Mouse (Mus musculus) liver (tissue): Measurements from ENCODE around the gene Cacna2d2.
A peak's percentile ranks its signal among the peaks of the same experiment; 100 is the strongest.

ENCODE experiments used
- DNase-seq: peaks from one replicate; pipeline ENCODE4 v3.0.0-alpha.2; 2020; ENCODE audit warnings: mixed read lengths

Cacna2d2 gene

DNA sequence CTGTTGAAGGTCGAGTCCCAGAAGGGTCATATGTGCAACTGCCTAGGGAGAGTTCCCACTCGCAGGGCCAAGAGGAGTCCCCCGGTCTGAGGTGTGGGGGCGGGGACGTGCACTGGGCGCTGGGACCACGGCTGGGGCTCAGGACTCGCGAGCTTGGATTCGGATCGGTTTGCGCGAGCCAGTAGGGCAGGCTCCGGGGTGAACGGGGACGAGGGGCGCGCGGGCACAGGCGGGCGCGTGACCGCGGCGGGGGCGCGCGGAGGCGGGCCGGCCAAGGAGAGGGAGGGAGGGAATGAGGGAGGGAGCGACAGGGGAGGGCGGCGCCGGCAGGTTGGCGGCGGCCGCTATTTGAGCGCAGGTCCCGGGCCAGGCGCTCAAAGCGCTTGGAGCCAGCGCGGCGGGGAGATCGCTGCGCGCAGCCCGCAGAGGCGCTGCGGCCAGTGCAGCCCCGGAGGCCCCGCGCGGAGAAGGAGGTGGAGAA is at the start of gene Cacna2d2:
Cacna2d2 (plus strand) TSS at position 122 of the 481 bp plus-strand sequence.
- DNase-seq, result peak; percentile 23

DNA sequence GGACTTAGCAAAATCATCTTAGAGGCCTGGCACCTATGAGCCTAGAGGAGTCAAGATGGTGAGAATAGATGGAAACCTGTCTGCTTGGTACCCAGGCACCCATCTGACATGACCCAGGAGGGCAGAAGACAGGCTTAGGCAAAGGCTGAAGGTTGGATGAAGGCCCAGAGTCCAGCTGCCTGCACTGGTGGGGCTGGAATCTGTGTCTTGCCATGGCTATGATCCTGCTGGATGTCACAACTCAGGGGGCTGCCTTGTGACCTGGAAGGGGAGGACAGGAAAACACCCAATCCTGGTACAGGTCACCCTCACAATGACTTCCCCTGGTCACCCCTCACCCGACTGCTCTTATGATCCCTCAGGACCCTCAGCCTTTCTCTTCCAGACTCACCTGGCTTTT is 44.6 kb upstream of the Cacna2d2 start:
- no peak for DNase-seq

DNA sequence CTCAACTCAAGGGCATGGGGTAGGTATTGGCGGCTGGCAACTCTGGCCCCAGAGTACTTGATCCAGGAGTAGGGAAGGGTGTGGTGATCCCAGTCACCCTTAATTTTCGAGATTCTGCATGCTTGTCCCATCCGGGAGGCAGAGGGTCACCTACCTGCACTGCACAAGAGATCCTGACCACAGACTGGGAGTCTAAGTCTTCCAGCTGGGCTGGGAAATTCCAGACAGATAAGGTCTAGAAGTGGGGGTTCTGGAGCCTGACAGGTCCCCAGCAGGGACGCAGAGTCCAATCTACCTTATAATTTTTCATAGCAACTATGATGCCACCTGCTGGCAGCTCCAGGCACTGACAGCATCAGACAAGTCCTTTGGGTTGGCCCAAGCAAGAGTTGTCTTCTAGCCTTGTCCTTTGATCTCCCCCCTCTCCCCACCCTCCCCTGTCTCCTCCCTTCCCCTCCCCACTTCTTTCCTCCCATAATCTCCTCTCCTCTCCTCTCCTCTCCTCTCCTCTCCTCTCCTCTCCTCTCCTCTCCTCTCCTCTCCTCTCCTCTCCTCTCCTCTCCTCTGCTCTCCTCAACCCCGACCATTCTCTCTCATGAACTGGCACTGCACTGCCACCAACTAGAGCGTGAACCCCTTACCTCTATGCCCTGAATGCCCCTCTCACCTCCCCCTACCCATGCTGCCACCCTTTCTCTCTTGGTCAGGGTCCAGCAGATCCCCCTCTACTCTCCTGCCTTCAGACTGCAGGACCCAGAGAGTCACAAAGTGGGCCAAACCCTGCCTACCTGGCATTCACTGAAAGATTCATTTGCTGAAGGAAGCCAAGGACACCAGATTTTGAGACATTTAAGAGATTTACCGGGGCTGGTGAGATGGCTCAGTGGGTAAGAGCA is 43.3 kb upstream of the Cacna2d2 start:
- DNase-seq, result peak; percentile 77

DNA sequence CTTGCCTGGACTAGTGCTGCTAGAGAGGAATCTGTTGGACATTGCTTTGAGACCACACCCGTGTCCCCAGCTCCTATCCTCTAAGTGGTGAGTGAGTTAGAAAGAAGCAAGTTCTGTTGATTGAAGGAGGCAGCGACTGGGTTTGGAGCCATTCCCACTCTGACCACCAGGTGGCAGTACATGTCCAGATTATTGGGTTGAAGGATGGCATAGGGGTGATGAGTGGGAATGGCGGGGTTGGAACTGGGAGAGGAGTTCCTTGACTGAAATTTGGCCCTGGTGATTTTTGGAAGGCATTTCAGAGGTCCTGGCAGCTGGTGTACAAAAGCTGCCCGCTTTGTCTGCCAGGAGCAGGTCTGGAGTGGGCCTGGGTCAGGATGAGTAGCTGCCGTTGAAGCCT is 41.8 kb upstream of the Cacna2d2 start:
- peak; percentile 80 for DNase-seq

DNA sequence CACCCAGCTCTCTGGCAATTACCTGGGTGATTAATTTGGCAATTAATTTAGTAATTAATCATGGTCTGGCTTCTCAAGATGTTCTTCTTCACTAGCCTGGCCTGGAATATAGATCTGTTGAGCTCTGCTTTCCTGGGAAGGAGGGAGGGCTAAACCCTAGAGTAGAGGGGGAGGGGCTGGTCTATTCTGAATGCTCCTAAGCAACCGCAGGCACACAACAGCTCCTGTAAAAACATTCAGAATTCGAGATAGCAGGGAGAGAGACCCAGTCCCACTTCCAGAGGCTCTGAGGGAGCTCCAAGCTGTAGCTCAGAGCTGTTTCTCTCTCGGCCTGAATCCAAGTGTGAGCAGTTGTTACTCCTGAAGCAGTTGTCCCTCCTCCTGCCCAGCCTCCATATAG is 38.4 kb upstream of the Cacna2d2 start:
- no peak for DNase-seq

DNA sequence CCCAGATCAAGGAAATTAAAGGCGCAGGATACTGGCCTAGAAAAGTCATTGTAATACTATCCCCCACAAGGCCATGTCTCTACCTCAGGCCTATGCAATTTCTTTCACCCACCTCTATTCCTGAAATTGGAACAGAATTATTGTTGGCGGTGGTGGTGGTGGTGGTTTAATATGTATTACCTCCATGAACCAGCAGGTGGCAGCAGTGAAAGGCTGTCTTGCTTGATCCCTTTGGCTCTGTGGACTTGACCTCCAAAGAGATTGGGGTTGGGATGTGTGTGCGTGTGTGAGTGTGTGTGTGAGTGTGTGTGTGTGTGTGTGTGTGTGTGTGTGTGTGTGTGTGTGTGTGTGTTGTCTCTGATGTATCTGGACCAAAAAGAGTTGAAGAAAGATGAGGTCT is 32.8 kb upstream of the Cacna2d2 start:
- peak; percentile 72 for DNase-seq

DNA sequence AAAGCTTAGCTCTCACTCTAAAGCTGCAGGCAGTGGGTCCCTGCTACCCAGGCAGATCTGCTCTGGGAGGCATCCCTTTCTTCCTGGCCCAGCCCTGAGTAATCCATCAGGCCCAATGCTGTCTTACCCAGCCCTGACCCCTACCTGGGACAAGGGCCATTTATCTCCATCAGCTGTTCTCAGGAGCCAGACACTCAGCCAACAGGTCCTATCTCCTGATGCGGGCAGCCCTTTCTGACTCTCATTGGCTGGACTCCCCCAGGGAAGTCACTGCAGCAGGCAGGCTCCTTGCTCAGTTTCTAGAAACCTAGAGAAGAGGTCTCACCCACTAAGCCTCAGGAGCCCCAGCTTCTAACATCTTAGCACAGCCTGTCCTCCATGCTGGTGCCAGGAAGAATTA is 31.1 kb upstream of the Cacna2d2 start:
- DNase-seq, result peak; percentile 72

DNA sequence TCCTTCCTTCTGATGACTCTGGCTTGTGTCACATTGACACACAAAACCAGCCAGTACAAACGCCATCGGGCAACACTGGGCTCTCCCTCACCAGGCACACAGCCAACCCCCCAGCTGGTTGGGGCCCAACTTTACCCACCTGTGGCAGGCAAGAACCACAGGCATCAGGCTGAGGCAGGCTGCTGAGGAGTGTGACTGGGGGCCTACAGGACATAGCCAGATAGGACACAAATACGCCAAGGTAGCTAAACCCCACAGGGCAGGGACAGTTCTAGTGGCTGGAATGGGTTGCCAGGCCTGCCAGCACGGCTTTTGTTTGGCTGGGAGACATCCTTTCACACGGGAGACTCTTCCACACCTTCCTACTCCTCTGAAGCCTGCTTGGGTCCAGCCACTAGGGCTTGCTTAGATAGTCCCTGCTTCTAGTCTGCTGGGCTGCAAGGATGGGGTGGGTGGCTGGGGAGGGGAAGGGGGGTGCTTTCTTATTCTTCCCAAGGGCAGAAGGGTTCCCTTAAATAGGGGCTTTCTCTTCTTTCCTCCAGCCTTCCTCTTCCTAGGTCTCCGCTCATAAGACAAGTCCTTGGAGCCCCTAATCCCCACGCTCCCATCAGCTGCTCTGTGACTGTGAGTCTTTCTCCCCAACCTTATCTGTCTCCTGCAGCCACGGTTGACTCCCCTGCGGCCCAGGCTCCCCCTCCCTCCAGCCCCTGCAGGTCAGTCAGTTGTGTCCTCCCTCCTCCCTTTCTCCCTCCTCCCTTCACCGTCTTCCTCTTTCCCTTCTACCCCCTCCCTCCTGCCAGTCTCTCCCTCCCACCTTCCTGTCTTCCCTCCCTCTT is 29.9 kb upstream of the Cacna2d2 start:
- DNase-seq, result peak; percentile 93

DNA sequence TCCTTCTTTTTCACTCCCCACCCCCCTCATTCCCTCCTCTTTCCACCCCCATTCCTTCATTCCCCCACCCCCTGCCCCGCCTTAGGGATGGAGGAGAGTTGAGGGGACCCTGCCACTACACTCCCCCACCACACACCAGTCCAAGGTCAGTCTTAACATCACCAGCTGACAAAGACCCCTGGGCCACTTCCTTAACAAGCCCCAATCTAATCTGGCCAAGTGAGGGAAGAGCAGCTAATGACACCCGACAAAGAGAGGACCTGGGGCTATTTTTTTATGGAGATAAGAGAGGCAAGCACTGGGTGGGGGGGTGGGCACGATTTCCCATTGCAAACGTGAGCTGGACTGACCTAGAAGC is 29.3 kb upstream of the Cacna2d2 start:
- peak; percentile 50 for DNase-seq

DNA sequence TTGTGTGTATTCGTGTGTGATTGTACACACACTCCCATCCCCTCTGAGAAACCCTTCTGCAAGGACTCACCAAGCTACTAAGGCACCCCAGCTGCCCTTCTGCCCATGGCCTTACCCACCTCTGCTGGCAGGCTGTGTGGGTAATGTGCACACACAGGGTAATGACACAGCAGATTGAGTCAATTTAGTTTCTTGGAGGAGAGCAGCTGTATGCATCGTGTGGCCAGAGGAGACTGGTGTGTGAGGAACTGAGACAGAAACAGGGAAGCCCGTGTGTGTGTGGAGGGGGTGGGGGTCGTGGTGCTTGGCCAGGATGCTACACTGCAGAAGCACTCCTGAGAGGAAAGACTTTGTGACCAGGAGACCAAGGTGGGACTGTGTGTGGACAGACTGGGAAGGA is 27.0 kb upstream of the Cacna2d2 start:
- peak; percentile 64 for DNase-seq

DNA sequence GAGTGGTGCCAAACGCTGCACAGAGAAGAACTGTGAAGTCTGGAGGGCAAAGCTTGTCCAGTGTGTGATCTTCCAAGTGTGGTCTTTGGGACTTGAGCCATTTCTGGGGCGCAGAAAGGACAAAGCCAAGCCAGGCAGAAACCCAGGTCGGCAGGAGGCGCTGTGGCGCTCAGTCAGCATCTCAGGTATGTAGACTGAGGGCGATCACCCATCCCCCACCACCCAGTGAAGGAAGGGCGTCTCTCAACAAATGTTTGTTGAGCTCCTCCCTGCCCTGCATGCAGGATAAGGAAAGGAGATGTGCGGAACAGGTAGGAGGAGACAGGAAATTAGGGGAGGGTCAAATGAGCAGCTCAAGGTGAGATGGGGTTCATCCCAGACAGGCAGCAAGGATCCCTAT is 24.8 kb upstream of the Cacna2d2 start:
- DNase-seq, result peak; percentile 85

DNA sequence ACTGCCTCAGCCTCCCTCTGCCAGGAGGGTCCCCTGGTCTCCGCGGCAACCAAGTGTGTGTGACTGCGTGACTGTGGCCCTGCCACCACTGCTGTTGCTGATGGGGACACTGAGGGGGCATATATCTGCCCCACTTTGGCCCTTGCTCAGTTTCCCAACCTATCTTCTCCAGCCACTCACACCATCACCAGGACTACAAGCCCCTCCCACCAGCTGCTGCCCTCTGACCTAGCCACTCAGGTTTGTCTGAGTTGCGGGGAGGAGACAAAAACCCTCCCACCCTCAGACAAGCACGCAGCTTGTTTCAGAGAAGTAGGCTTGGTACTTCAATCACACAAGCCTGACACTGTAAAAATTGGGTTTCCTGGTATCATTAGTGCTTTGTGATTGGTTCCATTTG is 24.0 kb upstream of the Cacna2d2 start:
- DNase-seq, result peak; percentile 78

DNA sequence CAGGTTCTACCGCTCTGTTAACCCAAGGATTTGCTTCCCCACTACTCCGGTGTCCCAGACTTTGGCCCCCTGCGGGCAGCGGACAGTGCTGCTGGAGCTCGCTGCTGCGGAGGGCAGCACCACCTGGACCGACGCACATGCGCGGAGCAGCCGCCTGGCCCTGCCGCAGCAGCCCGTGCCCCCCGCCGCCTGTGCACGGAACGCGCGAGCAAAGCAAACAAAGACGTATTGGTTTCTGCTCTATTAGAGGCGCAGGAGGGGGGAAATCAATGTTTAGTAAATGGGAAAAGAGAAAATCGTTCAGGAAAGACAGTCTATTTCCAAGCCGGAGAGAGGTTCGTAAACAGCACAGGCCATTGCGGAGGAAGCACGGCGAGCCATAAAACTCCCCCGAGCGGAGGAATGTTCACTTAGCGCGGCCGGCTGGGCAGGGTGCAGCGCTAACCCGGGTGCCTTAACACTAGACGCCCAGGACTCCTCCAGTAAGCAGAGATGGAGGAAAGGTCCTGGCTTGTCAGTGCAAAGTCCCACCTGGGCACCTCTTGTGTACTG is 21.4 kb upstream of the Cacna2d2 start:
- no peak for DNase-seq

DNA sequence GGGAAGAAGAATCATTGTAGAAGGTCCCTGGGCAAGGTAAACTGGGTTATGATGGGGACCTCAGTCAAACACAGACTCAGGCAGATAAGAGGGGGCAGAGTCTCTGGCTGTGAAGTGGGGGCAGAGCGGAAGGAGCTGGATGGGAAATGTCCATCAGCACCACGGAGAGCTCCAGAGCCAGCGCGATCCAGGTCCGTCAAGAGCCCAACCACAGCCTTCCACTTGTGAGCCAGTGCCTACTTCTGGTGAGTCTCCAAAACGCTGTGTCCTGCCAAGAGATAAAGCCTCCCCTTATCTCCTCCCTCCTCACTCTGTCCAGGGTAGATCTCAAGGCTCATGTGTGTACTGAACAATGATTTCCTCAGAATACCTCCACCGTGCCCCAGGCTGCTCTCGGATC is 17.7 kb upstream of the Cacna2d2 start:
- DNase-seq, result peak; percentile 40

DNA sequence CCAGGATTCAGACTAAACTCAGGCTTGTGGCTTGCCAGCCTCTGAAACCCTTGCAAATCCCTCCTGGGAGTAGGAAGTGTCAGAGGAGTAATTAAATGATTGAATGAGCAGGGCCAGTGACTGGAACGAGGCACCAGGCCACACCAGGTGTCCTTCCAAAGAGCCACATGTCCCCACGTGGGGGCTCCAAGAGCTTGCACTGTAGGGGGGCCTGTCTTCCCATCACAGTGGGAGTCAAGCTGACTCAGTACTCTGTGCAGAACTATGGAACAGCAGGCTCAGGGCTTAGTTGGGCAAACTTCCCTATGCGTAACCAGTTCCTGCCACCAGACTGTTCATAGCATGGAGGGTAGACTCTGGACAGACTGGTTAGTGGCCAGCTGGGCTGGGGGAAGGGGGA is 15.0 kb upstream of the Cacna2d2 start:
- DNase-seq, result no peak

DNA sequence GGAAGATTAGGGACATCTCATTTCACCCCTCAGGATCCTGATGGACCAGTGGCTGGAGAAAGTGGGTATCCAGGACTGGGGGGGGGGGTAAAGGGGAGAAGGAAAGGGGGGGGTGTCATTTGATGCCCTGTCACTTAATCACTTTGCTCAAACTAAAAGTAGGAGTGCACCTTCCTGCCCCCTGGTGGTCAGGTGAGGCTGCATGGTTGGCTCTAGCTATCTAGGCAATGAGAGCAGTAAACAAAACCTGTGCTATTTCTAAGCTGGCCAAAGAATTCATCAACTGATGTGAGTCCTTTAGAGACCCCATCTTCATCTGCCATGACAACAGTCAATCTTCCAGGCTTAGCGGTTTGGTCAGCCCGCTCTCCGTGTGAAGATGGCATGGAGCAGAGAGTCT is 12.7 kb upstream of the Cacna2d2 start:
- peak; percentile 75 for DNase-seq

DNA sequence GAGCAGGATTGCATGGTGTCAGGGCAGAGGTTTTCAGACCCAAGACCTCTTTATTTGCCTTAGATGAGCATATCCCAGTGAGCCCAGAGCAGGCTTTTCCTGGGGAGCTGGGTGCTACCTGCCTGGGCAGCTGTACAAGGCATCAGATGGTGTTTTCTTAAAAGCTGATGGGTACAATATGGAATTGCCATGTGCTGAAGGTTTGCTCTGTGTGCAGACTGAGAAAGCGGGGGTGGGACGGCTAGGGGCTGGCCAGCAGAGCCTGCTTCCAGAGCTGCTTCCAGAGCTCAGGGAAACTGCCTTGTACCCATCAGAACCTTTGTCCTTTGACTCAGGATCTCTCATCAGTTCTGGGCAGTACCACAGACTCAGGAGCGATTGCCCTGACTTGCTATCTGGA is 11.7 kb upstream of the Cacna2d2 start:
- DNase-seq, result no peak

DNA sequence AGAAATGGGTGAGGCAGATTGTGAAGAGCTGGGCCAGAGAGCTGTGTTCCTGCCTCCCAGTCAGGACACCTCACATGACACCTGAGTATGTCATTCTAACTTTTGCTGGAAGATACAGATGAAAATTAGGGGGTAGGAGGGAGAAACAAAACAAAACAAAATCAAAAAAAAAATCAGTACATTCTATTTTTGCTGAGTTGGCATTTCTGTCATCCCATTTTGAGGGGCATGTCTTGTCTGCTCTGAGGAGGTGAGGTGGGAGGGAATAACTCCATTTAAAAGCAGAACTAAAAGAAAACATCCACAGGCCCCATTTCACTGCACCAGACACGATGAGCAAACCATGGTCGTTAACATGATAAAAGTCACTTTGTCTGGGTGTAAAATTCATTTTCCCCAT is 11.1 kb upstream of the Cacna2d2 start:
- no peak for DNase-seq

DNA sequence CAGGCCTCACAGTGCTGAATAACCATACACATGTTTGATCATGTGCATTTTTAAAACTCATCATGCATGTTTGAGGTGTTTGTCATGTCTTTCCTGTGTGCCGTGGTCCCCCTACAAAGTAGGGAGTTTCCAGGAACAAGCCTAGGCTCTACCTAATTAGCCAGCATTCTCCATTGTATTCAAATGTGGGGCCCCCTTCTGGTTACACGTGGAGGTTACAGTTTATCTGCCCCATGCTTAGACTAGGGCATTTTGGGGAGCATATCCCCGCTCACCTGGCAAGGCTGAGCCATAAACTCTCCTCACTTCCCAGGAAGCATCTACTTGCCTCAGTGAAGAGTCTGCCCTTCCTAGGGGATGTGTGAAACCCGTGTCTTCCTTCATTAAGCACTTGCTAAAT is 3.0 kb upstream of the Cacna2d2 start:
- DNase-seq, result no peak

DNA sequence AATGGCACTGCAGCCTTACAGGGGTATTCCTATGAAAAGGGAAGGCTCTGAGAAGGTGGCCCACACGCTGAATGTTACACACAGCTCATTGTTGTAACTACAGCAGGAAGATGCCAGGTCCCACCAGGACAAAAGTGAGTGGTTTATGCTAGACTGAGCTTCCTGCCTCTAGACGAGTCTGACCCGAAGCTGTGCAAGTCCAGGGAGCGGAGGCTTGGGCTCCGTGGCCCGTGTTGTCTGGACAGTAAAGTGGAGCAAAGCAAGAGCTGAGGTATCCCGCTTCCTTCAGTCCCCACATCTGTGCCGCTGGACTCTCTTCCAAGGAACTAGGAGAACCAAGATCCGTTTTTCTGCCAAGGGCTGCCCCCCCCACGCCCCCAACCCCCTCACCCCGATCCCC is 444 bp upstream of the Cacna2d2 start:
- DNase-seq, result no peak

DNA sequence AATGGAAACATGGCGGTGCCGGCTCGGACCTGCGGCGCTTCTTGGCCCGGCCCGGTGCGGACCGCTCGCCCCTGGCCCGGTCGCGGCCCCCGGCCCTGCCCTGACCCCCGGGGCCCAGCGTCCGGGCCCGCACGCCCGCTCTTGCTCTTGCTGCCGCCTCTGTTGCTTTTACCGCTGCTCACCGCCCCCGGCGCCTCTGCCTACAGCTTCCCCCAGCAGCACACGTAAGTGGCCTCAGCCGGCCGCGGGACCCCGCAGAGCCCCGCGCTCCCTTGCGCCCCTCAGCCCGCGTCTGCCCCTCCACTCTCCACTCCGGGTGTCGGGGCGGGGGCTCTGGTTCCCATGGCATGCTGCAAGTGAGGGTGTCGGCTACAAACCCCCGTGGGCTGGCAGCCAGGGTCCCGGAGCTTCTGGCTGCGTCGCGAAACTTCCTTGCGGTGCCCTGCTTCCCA is 674 bp downstream of the Cacna2d2 start:
- no peak for DNase-seq

DNA sequence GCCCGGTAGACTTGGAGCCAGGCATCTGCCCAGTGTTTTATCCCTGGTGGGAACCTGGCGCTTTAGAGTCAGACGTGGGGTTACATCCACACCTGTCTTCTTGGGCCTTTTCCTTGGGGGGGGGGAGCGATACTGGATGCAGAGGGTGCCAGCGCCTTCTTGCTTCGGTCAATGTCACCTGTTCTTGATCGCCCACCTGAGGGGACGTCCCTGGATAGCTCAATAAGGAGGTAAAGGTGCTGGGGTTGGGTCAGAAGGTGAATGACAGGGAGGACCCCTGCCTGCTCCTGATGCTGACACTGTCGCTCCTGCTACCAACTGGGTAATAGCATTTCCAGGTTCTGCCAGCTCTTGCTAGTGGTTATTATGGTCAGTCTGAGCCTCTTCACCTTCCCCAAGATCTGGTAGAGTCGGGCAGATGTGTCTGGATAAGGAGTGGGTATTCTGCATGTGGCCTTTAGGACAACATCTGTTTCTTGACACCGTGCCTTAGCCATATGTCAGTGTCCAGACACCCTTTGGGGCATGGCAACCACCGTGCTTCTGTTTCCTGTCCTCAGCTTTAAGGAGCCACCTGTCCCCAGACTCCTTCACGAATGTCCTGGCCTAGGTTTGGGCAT is 1.4 kb downstream of the Cacna2d2 start:
- DNase-seq, result no peak

DNA sequence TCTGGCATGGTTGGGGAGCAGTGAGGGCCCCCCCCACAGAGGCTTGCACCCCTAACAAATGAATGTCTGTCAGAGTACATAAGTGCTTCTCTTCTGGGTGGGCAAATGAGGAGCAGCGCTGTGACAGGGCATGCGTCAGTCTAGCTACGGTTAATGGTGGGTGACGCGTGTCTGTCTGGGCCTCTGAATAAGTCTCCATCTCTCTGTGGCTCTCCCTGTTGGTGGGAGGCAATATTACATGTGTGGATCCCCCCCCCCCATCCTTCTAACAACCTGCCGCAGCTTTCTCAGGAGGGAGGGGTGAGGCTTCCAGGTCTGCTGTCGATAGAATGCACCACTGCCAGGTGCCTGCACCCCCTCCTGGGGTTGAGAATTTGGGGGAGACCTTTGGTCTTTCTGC is 3.7 kb downstream of the Cacna2d2 start:
- DNase-seq, result no peak
